Mouse (Mus musculus) testis, postnatal 14 days (tissue): ENCODE data around the gene Ankdd1a.
A peak's percentile ranks its signal among the peaks of the same experiment; 100 is the strongest.

Source experiments
- DNase-seq: peaks from one replicate; pipeline ENCODE4 v3.0.0; 2021; ENCODE audit warnings: low spot score

The Ankdd1a gene

DNA sequence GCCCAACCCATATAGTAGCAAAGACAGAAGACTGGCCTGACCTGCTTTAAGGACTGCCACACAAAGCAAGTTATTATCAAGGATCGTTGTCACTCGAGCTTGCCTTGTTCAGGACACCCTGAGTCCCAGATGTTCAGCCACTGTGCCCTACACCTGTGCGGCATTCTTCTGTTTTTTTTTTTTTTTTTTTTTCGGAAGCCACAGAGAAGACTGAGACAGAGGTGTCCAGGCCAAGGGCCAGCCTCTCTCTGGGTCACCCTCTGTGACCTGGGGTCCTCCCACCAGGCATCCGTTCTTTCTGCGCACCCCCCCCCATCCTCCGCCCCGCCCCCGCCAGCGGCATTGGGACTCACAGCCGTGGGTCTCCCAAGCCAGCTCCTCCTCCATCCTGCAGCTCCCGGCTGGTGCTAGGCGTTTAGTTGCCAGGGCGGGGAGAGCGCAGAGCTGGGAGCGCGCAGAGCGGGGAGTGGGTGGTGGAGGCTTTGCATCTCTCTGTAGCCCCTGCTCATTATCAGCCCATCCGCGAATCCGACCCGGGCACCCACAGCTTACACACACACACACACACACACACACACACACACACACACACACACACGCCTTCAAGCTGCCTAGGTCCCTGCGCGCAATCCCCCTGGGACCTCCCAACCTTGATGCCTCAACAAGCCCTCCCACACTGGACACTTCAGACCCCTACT is at the start of gene Ankdd1a:
Gene Ankdd1a (minus strand): TSS at position 387 of the 698 bp plus-strand sequence.
- DNase-seq: peak; percentile 24

DNA sequence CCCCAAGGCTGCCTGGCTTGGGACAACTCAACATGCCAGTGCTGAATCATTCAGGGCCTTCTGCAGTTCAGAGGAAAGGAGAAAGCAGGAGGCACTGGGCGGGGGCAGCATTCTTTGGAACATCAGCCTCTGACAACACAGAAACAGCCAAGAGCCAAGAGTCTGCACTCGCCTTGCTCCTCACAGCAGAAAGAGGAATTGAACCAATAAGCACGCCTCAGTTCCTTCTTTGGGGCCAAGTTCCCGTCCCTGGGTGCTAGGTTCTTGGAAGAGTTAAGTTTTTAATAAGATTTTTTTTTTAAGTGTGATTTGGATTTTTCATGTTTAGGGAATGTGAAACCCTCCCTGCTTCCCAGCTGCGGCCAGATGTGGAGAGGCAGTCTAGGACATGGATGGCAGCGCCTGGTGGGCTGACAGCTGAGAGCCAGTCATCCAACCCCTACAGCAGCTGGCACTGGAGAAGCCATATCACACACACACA is 49.5 kb upstream of the Ankdd1a start:
- no peak for DNase-seq

DNA sequence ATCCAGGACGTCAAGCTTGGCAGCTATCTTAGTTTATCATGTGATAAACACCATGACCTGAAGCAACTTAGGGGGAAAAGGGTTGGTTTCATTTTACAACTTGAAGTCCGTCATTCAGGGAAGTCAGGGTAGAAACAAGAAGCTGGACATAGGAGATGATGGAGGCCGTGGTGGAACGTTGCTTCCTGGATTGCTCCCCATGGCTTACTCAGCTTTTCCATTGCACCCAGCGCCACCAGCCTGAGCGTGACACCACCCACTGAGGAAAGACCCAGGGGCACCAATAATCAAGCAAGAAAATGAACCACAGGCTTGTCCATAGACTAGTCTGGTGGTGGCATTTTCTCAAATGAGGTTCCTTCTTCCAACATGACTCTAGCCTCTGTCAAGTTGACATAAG is 48.8 kb upstream of the Ankdd1a start:
- no peak for DNase-seq

DNA sequence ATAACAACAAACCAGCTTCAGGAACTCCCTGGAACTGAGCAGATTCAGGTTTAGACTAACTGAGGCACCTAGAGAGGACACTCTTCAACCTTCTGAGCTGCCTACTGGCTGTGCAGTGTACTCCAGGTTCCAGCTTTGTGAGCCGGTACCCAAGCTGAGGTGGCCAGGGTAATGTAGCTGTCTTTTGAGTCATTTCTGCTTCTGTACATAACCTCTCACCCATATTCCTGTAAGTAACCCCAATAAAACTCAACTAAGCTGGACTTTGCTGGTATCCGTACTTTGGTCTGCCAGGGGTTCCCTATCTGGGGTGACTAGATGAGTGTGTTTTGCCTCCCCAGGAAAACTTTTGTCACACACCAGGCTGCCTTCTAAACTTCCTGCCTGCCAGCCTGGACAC is 44.7 kb upstream of the Ankdd1a start:
- no peak for DNase-seq

DNA sequence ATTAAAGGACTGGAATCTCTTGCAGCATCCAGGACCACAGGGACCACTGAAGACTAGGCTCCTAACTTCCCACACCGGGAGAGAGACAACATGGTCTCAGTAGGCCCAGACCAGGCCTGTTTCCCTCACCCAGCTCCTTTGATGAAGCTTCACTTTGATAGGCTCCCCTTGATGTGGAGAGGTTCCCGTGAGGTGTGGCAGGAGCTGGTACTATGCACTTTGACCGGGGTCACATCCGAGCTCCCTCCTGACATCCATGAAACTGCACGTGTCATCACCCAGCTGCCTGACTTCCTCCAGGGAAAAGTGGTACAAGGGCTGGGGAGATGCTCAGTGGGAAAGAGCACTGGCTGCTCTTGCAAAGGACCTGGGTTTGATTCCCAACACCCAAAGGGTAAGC is 43.1 kb upstream of the Ankdd1a start:
- DNase-seq: no peak

DNA sequence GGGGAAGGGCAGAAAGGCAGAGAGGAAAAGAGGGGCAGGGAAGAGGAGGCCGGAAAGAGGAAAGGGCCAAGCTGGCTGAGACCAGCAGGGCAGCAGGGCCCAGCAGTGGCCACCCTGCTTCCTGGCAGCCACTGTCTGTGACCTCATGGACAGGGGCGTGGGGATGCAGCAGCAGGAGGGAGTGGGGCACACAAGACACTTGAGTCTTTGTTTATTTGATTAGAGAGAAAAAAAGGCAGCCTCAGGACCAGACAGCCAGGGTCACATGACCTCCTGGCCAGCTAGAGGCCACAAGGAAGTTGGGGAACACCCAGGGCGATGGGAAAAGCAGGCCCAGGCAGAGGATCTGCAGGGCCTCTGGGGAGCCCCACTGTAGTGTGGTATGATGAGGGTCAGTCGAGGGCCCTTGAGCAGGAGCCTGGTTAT is 42.1 kb upstream of the Ankdd1a start:
- DNase-seq: peak; percentile 67

DNA sequence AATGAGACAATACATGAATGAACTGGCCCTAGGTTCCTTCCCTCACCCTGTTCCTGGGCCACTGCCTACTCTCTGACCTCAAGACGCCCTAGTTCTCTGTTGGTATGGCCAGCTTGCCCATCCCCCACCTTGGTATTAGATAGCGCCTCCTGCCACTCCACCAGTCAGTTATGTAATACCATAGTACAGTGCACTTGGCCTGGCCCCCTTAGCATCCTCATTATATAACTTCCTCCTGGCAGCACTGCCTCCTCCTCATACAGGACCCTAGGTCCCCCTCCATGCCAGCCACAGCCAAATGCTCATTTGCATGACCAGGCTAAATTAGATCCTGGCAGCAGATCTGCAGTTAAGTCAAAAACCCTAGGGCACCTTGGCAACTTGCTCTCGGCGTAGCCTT is 41.0 kb upstream of the Ankdd1a start:
- no peak for DNase-seq

DNA sequence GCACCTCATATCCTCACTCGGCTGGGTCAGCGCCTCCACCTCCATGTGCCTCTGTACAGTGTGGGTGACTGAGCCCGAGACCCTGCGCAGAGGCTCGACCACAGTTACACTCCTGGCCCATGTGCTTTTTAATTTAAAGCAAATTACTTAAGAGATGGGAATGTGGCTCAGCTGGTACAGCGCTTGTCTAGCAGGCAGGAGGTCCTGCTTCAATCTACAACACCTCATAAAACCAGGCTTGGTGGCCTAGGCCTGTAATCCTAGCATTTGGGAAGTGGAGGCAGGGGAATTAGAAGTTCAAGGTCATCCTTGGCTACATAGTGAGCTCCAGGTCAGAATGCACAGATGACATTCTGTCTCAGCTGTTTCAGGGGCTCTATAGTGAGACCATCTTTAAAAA is 38.8 kb upstream of the Ankdd1a start:
- DNase-seq: no peak

DNA sequence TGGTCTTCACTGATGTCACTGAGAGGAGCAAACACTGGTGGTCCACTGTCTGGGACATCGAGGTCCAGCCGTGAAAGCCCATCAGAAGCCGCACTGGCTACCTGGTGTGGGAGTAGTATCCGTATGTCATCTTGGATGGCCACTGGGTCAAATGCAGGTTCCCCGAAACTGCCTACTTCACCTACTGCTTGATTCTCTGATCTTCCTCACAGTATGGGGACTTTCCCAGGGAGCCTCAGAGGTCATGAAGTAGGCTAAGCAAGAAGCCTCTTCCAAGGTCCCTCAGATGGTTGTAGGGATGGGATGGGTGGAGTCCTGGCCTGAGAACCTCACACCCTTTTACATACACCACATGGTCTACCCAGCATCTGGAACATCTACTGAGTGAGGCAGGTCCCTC is 37.0 kb upstream of the Ankdd1a start:
- no peak for DNase-seq

DNA sequence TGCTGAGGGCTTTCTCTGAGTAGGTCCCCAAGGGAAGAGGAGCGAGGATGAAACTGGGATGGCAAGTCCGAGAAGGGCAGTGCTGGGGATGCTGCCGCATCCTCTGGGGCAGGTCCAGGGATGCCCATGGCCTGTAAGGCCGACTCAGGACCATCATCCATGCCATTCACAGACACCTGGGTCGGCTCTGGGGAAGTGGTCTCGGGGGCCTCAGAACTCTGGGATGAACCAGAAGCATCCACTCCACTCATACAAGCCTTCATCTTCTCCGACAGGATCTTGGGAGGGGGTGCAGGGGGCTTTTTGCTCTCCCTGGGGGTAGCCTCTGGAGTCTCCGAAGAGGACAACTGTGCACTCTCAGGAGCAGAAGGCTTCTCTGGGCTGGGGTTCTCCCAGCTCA is 36.4 kb upstream of the Ankdd1a start:
- DNase-seq: no peak

DNA sequence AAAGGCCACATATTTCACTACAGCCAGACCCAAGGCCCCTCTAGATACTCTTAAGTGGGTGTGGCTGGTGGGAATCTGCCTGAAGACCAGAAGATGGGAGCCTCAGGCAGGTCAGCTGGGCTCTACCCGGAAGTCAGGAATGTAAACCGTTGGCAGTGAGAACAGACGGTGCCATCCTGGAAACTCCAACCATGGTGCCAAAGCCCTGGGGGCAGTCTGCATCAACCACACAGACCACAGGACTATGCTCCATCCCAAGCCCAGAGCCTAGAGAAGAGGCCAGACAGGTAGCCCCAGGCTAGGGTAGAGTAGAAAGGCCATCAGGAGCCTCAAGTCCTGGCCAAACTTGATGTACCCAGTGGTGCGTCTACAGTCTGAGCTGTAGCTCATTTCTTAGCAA is 35.6 kb upstream of the Ankdd1a start:
- no peak for DNase-seq

DNA sequence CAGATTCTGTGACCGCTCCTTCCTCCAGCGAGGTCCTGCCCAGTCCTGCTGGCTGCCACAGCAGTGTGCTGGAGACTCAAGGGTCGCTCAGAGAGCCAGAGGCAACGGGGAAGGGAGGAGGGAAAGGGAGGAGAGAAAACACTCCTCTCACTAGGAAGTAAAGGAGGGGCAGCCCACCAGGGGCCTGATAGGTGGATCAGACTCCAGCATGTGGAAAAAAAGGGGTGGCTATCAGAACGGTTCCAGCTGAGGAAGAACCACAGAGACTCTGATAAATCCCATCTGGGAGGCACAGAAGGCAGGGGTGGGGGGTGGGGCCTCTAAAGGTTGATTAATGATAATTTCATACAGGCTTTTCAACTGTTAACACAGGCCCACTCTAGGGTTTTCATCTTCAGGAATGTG is 35.0 kb upstream of the Ankdd1a start:
- DNase-seq: peak; percentile 42

DNA sequence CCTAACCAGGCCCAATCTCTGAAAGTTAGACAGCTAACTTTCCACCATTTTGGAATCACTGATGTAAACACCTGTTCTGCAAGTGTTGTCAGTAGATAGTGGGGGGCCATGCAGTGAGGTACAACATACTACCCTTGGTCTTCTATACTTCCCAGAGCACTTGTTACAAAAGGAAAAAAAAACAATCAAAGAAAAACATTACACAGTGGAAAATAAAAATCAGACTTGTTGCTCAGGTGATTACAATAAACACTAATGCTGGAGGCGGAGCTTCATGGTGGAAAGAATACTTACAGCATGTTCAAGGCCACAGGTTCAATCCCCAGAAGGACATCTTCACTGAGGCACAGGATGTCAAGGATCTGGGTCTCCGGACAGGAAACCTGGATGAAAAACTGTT is 32.7 kb upstream of the Ankdd1a start:
- no peak for DNase-seq

DNA sequence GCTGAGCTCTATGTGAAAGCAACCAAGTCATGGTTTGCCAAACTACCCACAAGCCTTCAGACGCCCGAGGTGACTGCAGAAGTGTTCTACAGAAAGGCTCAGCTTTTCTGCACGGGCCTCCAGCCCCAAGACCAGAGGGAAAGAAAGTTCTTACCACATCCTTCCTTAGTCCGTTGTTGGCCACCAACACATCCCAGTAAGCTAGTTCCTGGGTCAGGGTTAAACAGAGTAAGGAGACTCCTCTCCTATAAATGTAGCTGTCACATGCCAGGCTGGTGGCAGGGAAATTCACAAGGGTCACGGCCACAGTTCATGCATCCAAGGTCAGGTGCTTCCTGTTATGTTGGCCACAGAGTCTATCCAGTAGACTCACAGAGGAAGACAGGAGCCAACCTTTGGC is 32.1 kb upstream of the Ankdd1a start:
- DNase-seq: no peak

DNA sequence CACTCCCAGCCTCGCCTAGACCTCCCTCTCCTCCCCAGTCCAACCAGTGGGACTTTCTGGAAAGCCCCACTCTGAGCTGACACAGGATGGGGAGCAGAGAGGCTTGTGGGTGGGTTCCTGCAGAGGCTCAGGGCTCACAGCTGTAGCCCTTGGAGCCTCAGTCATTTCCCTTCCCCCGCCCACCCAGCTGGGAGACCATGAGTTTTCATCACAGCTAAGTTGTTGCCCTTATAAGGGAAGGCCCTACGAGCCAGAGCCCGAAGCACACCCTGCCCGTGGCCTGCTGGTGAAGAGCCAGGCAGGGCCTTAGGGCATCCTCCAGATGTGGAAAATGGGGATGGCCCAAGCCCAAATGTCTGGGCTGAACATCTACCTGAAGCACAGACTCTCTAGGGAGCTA is 31.0 kb upstream of the Ankdd1a start:
- peak; percentile 71 for DNase-seq

DNA sequence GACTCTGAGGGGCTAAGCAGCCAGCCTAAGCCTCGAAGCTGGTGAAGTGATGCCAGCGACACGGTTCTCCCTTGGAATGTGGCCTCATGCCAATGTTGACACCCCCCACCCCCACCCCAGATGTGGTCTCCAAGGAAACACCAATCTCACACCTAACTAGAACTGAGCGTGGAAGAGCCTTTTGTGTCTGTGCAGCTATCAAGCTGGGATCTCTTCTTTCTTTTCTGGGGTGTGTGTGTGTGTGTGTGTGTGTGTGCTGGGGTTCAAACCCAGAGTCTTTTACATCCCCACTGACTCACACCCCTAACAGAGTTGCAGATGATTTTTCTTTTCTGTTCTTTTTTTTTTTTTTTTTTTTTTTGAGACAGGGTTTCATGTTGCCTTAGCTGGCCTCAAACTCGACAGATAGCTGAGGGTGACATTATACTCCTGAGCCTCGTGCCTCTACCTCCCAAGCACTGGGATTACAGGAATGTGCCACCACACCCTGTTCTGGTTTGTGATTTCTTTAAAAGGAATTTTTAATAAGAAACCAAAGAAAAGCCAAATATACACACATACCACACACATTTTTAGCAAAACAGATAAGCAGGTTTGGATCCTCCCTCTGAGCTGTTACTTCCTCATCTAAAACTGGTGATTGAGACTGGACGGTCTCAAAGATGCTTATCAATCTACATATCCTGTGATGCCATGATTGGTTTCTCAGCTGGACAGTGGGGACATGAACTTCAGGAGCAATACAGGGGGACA is 30.3 kb upstream of the Ankdd1a start:
- no peak for DNase-seq

DNA sequence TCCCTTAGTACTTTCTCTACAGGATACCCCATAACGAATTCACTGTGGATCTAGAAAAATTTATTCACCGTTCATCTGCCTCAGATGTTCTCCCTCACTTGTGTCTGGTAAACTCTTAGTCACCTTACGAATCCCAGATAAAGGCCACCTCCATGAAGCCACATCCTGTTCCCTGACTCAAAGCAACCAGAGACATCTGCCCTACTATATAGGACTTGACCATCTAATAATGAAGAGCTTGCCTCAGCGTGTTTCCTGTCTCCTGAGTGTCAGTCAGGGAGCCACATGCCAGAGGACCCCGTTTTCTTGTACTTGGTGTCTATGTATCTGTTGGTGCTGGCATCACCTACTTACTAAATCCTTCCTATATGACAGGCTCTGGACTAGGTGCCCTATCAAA is 29.6 kb upstream of the Ankdd1a start:
- DNase-seq: no peak

DNA sequence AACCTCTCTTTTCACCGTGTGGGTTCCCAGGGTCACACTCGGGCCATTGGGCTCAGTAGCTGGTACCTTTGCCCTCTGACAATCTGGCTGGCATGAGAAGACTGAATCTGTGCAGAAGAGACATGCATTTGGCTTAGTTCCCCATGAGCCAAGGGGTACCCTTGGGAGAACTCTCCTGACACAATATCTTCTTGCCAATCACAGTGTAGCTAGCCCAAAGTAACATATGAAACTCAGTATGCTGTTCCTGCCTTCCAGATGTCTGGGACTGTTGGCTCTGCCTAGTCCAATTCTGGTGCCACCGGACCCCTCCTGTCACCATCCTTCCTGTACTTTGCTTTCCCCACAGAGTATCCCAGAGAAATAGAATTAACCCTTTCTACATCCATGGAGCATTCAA is 29.1 kb upstream of the Ankdd1a start:
- DNase-seq: no peak

DNA sequence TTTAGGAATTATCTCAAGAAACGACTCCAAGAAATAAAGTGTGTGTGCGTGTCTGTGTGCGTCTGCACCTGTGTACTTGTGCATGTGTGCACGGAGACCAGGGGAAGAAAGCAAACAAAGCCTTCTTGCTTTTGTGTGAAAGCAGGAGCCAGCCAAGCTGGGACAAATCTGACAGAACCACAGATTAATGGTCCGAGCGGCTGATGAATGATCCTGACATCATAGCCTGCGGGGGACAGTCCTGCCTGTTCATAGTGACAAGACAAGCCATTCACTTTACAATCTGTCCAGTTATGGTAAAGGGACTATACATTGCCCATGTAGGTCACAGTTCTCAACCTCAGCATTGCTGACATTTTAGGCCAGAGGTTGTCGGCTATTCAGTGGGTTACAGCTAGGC is 28.3 kb upstream of the Ankdd1a start:
- no peak for DNase-seq

DNA sequence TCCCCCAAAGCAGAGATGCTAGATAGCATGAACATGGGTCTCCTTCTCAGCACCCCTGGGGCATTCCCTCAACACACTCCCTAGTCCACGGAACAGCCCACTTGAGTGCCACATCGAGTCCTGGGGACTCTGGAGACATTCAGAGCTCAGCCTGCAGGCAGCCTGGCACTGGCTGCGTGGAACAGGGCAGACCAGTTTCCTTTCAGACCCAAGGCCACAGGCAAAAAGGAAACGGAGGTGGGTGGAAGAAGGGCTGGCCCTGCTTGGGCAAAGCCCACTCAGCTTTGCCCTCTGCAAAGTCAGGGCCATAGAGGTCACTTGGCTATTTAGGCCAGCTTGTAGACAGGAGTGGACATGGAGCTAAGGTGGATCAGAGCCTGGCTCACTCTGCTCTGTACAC is 27.9 kb upstream of the Ankdd1a start:
- no peak for DNase-seq

DNA sequence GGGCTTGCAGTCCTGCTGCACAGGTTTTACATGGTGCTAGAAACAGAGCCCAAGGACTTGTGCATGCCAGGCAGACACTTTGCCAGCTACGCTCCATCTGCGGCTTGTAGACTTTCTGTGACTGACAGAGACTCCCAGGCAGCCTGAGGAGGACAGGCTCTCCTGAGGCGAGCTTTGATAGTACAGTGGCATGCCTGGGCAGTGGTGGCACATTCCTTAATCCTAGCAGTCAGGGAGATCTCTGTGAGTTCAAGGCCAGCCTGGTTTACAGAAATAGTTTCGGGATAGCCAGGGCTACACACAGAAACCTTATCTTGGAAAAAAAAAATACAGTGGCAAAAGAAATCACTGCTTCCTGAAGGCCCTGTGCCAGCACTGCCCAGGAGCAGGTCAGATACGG is 27.1 kb upstream of the Ankdd1a start:
- no peak for DNase-seq

DNA sequence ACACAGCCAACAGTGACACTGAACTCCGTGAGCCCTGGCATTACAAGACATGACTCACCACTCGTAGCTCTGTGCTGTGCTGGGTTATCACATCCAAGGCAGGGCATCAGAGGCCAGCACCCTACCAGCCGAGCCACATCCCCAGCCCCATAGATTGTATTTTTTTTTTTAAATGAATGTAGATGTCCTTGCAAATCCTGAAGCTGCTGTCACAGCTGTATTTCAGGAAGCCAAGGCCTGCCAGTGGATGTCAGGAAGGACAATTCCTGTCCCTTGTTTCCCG is 26.4 kb upstream of the Ankdd1a start:
- DNase-seq: no peak

DNA sequence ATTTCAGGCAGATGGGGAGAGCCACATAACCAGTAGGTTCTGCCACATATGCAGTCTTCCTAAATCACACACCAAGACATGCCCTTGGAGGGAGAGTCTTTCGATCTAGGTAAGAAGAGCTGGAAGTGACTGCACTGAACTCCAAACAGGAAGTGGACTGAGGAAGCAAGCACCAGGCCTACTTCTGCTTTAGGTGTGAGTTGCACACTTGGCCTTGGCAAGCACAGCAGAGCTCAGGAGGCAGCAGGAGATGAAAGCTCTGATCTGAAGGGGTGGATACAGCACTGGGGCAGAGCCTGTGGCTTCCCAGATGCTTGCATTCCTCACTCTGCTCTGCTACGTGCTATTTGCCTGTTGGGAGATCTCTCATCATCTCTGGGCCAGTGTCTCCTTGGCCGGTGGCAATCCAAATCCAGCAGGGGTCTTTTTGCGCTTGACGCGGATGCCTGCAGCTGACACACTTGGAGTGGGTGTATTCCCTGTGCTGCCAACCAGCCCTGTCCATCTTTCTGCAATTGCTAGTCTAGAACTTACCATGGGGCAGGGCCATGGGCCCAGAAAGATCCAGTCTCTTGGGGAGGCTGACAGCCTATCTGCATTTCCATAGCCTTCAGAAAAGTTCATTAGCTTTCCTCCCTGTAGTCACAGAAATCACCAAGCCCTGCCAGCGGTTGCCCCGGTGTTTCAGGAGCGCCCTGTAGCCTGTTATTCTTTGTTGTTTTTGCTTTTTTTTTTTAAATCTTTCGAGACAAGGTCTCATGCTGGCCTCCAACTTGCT is 25.8 kb upstream of the Ankdd1a start:
- DNase-seq: no peak
